Mouse (Mus musculus) mouse trophoblast stem cell (cell line): Measurements from ENCODE around the gene Igdcc3.

Source experiments
- in situ Hi-C, 2 experiments: fragments of 300-500 bp; cut with MseI, MboI; formaldehyde crosslinking; loops; 2 replicates in 1 of 2; 3 replicates in 1 of 2; pipeline ENCODE4 v1.15.1; 2025

The Igdcc3 gene

DNA sequence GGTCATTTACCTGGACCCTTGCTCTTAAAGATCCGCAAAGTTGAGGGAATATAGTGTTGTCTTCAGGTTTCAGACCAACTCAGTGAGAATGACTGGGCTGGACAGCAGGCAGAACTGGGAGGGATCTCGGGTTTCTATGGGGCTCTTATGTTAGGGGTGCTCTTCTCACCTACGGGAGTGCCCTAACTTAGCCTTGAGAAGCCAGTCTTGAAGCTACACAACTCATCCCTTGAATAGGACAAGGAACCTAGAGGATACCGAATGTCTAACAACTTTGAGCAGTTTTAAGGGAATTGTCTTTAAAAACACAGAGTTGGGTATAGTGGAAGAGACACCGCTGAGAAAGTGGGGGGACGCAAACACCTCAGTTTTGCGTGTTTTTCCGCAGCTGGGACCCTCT is 498 bp upstream of the Igdcc3 start:
- in situ Hi-C loops: no loop called here

DNA sequence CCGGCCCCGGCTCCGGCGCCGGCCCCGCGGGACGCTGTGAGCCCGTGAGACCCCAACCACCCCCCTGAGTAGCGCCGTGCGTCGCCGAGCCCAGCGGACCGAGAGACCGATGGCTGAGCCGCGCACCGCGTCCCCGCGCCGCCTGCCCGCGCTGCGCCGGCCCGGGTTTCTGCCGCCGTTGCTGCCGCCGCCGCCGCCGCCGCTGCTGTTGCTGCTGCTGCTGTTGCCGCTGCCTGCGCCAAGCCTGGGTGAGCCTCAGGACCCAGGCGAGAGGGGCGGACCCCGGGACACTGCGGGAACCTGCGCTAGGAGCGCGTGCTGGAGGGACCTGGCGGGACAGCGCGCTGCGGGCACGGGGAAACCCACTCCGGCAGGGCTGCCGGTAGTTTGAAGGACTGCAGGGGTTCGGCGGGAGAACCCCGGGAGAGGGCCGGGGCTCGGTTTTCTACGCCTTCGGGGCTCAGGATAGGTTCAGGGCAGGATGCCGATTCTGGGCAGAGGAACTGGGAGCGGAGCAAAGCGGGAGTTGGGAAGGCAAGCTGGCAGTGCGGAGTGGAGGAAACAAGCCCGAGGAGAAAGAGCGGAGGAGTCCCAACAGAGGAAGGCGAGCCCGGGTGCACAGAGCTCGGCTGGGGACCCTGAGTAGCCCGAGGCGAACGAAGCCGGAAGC is 452 bp downstream of the Igdcc3 start:
- in situ Hi-C loops: no loop called here

GRCm38 (mm10) chr9:65141976-65142318 is 958 bp downstream of the Igdcc3 start:
- in situ Hi-C loops: no loop called here

DNA sequence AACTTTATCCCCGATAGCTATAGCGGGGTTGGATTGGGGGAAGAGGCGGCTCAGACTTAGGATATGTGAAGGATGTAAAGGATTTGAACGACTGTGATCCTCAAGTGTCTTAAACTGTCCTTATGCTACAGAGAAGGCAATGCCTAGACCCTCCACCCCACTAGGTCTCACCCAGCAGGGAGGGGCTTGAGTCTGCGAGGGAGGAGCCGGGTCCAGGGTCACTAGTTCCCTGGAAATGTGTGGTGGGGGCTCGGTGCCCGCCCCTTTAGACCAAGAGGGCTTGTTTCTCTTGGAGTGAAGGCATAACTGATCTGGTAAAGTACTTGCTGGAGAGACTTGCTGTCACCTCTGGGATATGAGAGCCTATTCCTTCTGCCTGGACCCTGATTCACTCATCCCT is 1.4 kb downstream of the Igdcc3 start:
- in situ Hi-C loops: no loop called here

DNA sequence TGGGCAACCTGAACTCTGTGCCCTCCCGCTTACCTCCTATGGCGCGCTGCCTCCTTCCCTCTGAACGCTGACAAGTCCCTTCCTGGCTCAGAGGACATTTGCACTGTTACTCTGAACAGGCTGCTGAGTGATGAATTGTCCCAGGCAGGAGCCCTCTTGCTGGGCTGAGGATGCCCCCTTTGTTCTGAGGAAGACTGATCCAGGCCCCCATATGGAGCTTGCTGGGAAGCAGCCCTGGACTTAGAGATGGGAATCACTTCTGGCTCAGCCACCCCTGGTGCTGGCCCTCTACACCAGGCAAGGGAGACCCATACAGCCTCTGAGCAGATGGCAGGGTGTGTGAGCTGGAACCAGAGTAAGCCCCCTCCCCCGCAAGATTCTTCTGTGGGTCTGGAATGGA is 5.0 kb downstream of the Igdcc3 start:
- in situ Hi-C loops: no loop called here

GRCm38 (mm10) chr9:65148507-65148906 is 7.5 kb downstream of the Igdcc3 start:
- in situ Hi-C loops: no loop called here

- in situ Hi-C loops: no loop called here
Measured at GRCm38 (mm10) chr9:65152711-65153330, 11.8 kb downstream of the Igdcc3 start.

- in situ Hi-C loops: no loop called here
Measured at GRCm38 (mm10) chr9:65153331-65153711, 12.3 kb downstream of the Igdcc3 start.

DNA sequence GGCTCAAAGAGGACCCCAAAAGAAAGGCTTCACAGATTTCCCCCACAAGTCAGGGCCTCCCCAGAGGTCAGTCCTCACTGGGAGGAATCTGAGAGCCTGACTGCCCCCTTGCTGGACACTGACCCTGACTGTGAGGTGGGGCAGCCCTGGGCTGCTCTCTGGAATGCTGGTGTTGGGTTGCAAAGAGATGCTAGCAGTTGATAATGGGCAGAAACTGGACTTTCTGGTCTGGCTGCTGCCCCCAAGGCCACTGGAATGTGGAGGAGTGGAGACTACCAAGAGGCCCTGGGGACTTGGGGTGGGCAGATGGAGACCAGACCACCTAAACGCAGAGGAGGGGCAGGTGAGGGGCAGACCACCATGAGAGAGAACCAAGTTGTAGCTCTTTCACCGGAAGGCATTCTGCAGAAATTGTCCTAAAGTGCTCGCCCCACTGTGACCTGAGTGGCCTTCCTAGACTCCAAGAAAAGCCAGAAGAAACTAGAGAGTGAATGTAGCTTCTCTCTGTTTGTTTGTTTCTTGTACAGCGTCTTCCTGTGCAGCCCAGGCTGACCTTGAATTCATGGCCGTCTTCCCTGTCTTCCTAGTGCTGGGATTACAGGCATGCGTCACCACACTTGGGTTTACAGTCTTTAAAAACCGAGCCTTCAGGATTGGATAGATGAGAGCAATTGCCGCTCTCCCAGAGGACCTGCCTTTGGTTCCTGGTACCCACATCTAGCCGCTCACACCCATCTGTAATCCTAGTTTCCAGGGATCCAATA is 13.9 kb downstream of the Igdcc3 start:
- in situ Hi-C loops: no loop called here

DNA sequence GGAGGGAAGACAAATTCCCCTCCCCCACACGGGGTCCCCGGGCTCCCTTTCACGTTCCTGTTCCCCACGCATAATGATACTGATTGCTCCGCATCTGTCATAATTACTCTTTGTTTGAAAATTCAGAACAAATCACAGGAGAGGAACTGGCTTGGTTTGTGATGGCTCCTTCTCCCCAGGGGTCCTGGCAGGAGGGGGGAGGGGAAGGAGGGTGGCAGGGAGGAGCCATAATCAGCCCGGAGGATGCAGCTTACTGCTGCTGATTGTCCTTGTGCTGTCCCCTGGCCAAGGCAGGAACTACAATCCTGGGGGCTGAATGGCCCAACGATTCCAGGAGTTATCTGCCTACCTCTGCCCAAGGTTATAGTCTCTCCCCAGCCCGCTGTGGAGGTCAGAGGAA is 15.6 kb downstream of the Igdcc3 start:
- in situ Hi-C loops: no loop called here

GRCm38 (mm10) chr9:65157631-65158030 is 16.6 kb downstream of the Igdcc3 start:
- in situ Hi-C loops: no loop called here

GRCm38 (mm10) chr9:65161188-65161587 is 20.2 kb downstream of the Igdcc3 start:
- in situ Hi-C loops: no loop called here

- in situ Hi-C loops: no loop called here
Measured at GRCm38 (mm10) chr9:65161881-65162280, 20.9 kb downstream of the Igdcc3 start.

GRCm38 (mm10) chr9:65162711-65163639 is 22.0 kb downstream of the Igdcc3 start:
- in situ Hi-C loops: no loop called here

DNA sequence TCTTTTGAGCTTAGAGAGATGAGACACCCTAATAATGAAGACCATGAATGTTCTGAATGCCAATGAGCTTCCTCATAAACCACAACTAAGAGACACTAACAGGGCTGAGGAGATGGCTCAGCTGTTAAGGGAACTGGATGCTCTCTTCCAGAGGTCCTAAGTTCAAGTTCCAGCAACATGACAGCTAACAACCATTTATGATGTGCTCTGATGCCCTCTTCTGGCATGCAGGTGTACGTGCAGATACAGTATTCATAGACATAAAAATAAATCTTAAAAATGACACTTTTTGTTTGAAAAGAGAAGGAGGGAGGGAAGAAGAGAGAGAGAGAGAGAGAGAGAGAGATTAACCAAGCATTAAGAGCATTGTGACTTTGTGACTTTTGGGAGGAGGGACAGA is 23.9 kb downstream of the Igdcc3 start:
- in situ Hi-C loops: no loop called here

DNA sequence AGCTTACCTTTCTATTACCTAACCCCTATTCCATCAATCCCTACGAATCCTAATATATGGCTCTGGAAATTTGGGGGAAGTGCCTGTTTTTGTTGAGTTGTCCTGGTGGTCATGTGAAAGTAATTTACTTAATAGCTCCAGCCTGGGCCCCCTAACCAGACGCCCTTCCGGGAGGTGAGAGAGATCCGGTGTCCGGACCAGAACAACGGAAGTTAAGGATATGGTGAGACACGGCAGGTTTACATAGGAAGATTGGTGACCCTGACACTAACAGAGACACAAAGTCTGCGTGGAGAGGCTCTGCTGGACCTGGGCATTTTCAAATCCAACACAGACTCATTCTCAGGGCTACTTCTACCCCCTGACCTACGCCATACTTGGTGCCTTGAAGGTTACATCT is 25.4 kb downstream of the Igdcc3 start:
- in situ Hi-C loops: no loop called here

- in situ Hi-C loops: no loop called here
Measured at GRCm38 (mm10) chr9:65168534-65168933, 27.5 kb downstream of the Igdcc3 start.

GRCm38 (mm10) chr9:65168952-65169351 is 28.0 kb downstream of the Igdcc3 start:
- in situ Hi-C loops: no loop called here

DNA sequence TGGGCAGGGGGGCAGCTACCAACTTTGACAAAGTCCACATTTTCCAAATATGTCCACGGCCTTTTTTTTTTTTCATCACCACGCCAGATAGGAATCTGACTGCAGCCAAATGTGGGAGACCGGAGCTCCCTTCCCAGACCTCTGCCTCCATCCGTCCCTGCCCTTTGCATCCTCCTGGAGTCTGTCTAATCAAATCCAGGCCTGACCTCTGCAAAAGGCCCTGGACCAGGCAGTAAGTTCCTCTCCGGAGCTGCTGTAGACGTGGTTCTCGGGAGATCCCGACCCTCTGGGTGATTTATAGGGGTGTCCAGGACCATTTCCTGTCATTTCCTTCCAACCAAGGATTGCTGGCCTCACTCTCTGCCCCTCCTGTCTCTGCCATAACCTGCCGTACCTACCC is 31.7 kb downstream of the Igdcc3 start:
- in situ Hi-C loops: no loop called here

- in situ Hi-C loops: no loop called here
Measured at GRCm38 (mm10) chr9:65175234-65175938, 34.4 kb downstream of the Igdcc3 start.
